Mouse (Mus musculus) megakaryocyte, embryonic 14.5 days (primary cell): ENCODE measurements at regions not wholly inside any gene's neighbourhood (a gene's known extent, or its start where the extent isn't known, plus 50 kb on each side); places are given as distances from the start of the nearest gene placed in this dataset.

Source experiments
- H3K27me3 ChIP-seq: replicated peaks from 2 replicates; pipeline ENCODE3; 2012; ENCODE audit warnings: inconsistent platforms
- H3K36me3 ChIP-seq: replicated peaks from 2 replicates; pipeline ENCODE3; 2012; ENCODE audit warnings: low read length, inconsistent platforms, mixed read lengths
- H3K4me1 ChIP-seq: 2 replicates; pipeline ENCODE4 v1.6.1; 2012; ENCODE audit warnings: inconsistent platforms
- H3K4me3 ChIP-seq: replicated peaks from 2 replicates; pipeline ENCODE3; 2012; ENCODE audit warnings: moderate library complexity, mild to moderate bottlenecking, inconsistent platforms
- H3K9me3 ChIP-seq: 2 replicates; pipeline ENCODE4 v1.6.1; 2012; ENCODE audit warnings: inconsistent platforms
- FLI1 ChIP-seq: IDR thresholded peaks from 2 replicates; pipeline ENCODE4 v1.6.1; 2012; ENCODE audit warnings: low read length, inconsistent platforms, mixed read lengths
- GATA1 ChIP-seq: IDR thresholded peaks from 3 replicates; pipeline ENCODE4 v1.6.1; 2012; ENCODE audit warnings: mixed read lengths, low read length, inconsistent platforms, borderline replicate concordance

DNA sequence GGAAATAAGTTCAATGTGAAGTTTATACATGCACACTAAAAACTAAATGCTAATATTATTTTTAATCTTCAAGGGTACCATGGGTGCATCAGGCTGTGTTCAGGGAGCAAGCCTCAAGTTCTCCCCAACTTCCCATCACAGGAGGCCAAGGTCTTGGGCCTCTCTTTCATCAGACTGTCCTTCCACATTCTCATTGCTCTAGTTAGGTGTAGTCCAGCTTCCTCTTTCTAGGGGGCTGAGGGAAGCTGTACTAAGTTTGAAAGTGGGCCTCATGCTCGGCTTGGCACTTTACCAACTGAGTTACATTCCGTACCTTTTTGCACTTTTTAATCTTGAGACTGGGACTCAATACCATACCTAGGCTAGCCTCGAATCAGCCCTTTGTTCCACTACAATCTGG, 173.3 kb downstream of the Dhx15 start:
- no peaks in the 10 kb centered on the region for H3K27me3 ChIP-seq
- H3K9me3 ChIP-seq, result no peaks in the 10 kb centered on the region
- no peak for TF ChIP-seq FLI1
- TF ChIP-seq GATA1, result no peak
- no peaks in the 10 kb centered on the region for H3K36me3 ChIP-seq
- no peak overlapping the region for H3K4me3 ChIP-seq
- no peaks in the 10 kb centered on the region for H3K4me1 ChIP-seq

DNA sequence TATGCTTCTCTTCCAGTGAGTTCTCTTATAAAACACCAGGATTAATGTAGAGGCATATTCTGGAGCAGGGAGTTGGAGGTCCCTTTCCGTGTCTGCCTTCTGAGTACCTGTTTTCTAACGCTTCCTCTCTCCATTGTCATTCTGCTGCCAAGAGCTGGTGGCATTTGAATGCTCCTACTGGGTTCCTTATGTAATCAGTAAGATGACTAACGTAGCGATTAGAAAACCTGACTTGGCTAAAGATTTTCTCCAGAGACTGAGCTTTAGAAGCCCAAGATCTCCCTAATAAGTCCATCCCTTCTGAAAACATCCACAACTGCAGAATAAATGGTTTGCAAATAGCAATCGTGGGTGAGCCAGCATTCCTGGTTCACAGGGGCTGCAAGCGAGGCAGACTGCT, 174.5 kb downstream of the Dhx15 start:
- Histone ChIP-seq H3K4me1 (no peaks in the 10 kb centered on the region), H3K27me3 (no peaks in the 10 kb centered on the region), H3K36me3 (no peaks in the 10 kb centered on the region), H3K9me3 (no peaks in the 10 kb centered on the region), H3K4me3 (no peak overlapping the region)
- TF ChIP-seq GATA1 (no peak), FLI1 (no peak)

DNA sequence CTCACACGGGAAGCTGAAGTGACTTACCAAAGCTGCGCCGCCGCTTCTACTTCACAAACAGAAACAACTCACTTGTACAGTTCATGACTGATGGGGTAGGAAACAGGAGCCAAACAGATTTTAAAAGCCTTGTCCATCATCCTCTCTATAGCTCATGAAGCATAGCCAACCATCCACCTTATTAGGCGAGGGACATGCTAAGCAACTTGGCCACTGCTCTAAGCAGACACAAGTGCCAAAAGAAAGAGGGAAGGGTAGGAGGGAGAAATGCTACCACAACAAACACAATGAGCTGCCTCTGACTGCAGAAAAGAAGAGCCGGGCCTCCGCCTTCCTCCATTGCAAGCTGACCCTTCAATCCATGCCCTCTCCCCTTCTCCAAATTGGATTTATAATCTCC, 179.9 kb downstream of the Dhx15 start:
- Histone ChIP-seq H3K4me1 (peaks cover 9% of the 10 kb centered on the region), H3K27me3 (no peaks in the 10 kb centered on the region), H3K9me3 (no peaks in the 10 kb centered on the region), H3K4me3 (no peak overlapping the region), H3K36me3 (no peaks in the 10 kb centered on the region)
- TF ChIP-seq GATA1, result no peak
- no peak for TF ChIP-seq FLI1

DNA sequence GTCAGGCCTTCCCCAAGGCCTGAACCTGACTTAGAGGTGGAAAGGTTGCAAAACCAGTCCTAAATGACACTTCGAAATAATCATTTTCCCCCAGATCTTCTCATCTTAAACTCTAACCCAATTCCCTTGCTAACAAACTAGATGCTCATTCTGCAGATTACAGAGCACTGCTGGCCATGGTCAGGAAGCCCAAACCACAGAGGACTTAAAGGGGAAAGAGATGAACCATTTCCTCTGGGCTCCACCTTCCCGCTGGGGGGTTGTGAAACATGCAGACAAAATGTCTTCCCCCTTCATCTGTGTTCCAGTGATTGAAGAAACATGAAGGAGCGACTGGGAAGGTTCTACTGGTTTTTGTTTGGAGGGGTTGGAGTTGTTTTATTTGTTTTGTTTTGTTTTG, 181.4 kb downstream of the Dhx15 start:
- TF ChIP-seq FLI1 (no peak), GATA1 (no peak)
- H3K4me3 ChIP-seq, result no peak overlapping the region
- H3K4me1 ChIP-seq, result peaks cover 9% of the 10 kb centered on the region
- no peaks in the 10 kb centered on the region for H3K36me3 ChIP-seq
- H3K9me3 ChIP-seq, result no peaks in the 10 kb centered on the region
- no peaks in the 10 kb centered on the region for H3K27me3 ChIP-seq

DNA sequence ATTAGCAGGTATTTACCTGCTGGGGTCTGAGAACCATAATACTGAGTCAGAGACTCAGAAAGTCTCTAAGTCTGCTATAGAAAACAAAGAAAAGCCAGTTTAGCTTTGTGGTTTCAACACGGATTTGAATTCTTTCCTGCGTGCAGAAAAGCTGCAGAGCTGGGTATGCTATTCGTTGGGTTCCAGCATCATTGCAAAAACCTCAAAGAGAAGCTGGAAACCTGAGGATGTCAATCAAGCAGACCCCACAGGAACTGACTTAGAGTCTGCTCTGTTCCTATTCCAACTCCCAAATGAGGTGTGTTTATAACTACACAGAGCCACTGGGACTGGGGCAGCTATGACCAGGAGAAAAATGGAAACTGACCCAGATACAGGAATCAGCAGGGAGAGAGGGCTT, 183.5 kb downstream of the Dhx15 start:
- no peaks in the 10 kb centered on the region for H3K27me3 ChIP-seq
- no peak overlapping the region for H3K4me3 ChIP-seq
- no peak for TF ChIP-seq FLI1
- no peak for TF ChIP-seq GATA1
- 0 out of 2 replicates have a peak, but pooled peaks cover 3% of the 10 kb centered on the region for H3K9me3 ChIP-seq
- peaks cover 9% of the 10 kb centered on the region for H3K4me1 ChIP-seq
- H3K36me3 ChIP-seq, result no peaks in the 10 kb centered on the region

DNA sequence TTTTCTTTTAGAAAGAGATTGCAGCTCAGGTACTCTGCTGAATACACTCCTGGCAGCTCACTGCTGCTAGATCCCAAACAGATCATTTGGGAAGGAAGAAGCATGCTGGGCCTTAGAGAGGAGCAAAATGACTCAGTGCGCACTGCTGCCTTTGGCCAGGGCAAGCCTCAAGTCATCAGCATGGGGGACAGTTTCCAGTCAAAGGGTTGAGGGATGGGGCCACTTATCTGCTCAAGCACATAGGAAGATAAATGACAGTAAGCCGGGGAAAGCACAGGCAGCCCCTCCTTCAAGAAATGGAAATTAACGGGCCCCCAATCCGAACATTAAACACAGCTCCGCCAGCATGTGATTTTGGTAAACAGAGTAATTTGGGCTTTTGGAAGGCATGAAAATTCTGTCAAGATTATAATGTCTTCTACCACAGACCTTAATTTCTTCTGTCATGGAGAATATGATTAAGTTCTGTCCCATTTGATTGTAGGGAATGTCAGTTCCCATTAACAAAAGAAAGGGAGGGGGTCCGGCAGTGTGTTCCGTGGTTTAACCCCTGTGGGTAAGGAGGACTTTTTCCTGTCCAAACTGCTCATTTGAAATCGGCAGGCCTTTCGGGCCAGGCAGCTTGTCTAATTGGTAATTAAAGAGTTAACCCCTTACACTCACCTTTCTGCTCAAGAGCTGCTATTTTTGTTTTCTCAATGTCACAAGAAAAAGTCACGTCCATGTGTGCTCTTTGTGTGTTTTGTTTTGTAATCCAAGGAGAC, 199.3 kb downstream of the Dhx15 start:
- no peaks in the 10 kb centered on the region for H3K27me3 ChIP-seq
- H3K36me3 ChIP-seq, result no peaks in the 10 kb centered on the region
- TF ChIP-seq GATA1, result no peak
- no peak for TF ChIP-seq FLI1
- H3K4me3 ChIP-seq, result no peak overlapping the region
- H3K4me1 ChIP-seq, result no peaks in the 10 kb centered on the region
- H3K9me3 ChIP-seq, result 0 out of 2 replicates have a peak, but pooled peaks cover 6% of the 10 kb centered on the region

DNA sequence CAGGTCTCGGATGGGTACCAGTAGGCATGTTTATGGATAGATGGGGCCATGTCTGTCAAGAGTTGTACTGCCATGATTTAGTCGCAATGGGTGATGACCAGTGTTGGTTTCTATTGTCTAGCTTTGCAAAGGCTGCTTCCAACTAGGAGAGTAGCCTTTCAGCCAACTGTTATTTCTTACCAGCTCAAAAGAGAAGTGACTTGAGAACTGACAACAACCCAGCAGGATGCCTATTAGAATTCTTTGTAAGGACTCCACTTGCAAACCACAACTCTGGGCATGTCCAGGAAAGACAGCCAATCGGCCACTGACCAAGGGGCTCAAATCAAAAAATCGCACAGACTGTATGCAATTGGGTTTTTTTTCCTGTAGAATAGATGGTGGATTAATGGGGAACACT, 200.9 kb downstream of the Dhx15 start:
- Histone ChIP-seq H3K4me1 (no peaks in the 10 kb centered on the region), H3K27me3 (no peaks in the 10 kb centered on the region), H3K36me3 (no peaks in the 10 kb centered on the region), H3K9me3 (0 out of 2 replicates have a peak, but pooled peaks cover 6% of the 10 kb centered on the region), H3K4me3 (no peak overlapping the region)
- TF ChIP-seq FLI1 (no peak), GATA1 (no peak)

DNA sequence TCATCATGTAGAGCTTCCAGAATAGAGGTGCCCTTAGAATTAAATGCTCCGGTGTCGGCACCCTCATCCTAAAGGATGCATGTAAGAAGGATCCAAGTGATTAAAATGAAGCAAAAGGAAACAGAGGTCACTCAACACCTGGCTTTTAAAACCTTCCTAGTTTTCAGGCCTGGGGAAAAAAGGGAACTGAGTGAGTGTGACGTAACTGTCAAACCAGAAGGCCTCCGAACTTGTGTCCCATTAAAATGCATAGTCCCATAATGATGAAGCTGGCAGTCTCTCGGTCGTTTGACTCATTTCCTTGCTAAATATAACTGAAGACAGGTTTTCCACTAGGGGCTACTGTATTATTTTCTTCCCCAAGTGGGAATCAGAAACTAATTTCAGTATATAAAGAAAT, 201.4 kb downstream of the Dhx15 start:
- no peak overlapping the region for H3K4me3 ChIP-seq
- TF ChIP-seq GATA1, result no peak
- no peak for TF ChIP-seq FLI1
- no peaks in the 10 kb centered on the region for H3K4me1 ChIP-seq
- H3K27me3 ChIP-seq, result no peaks in the 10 kb centered on the region
- H3K36me3 ChIP-seq, result no peaks in the 10 kb centered on the region
- H3K9me3 ChIP-seq, result 0 out of 2 replicates have a peak, but pooled peaks cover 6% of the 10 kb centered on the region

DNA sequence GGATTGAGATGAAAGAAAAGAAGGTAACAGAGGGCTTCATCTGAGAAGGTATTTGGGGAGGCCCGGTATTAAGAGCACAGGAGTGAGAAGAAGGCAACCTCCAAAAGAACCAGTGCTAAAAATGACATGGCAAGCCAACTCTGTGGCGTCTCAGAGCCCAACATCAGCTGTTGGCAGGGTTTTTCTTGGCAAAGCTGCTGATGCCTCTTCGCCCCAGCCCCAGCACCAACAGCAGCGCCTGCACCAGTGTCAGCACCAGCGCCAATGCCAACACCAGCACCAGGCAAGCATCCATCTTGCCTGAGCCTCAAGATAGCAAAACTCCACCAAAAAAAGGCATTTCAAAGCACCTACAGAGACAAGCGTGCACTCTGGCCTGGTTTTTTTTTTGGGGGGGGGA, 205.3 kb downstream of the Dhx15 start:
- Histone ChIP-seq H3K27me3 (no peaks in the 10 kb centered on the region), H3K4me1 (no peaks in the 10 kb centered on the region), H3K9me3 (0 out of 2 replicates have a peak, but pooled peaks cover 4% of the 10 kb centered on the region), H3K4me3 (no peak overlapping the region), H3K36me3 (no peaks in the 10 kb centered on the region)
- no peak for TF ChIP-seq GATA1
- no peak for TF ChIP-seq FLI1

DNA sequence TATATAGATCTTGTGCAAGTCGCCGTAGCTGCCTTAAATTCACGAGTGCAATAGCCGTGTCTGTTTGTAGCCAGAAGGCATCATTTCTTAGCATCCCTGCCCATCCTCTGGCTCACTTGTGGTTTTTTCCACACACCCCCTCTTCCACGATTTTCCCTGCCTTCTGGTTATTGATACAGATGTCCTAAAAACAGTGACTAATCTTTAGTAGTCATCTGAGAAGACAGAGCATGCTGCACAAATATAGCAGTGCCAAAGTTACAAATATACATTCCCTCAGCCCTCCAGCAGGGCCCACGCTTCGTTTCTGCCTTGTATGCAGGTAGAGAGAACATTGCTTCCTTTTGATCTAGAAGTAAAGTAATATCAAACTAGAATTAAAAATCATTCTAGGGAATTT, 207.5 kb downstream of the Dhx15 start:
- TF ChIP-seq FLI1, result no peak
- TF ChIP-seq GATA1, result no peak
- H3K36me3 ChIP-seq, result no peaks in the 10 kb centered on the region
- 0 out of 2 replicates have a peak, but pooled peaks cover 4% of the 10 kb centered on the region for H3K9me3 ChIP-seq
- no peak overlapping the region for H3K4me3 ChIP-seq
- no peaks in the 10 kb centered on the region for H3K4me1 ChIP-seq
- no peaks in the 10 kb centered on the region for H3K27me3 ChIP-seq

DNA sequence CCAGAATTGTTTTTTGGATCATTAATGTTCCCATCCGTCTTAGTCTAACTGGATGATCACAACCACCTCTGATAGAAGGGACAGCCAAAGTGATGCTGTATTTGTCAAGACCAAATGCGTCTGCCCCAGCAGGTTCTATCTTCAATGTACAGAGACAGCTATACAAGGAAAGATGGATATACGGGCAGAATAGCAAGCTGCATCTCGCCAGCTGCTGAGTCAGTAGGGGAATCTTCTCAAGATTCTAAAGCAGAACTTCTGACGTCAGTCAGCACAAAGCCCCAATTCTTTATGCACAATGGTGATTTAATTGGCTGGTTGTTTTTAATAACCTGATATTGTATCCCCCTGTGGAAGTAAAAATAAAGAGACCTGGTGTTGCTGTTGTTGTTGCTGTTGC, 209.4 kb downstream of the Dhx15 start:
- H3K36me3 ChIP-seq, result no peaks in the 10 kb centered on the region
- 0 out of 2 replicates have a peak, but pooled peaks cover 4% of the 10 kb centered on the region for H3K9me3 ChIP-seq
- TF ChIP-seq FLI1, result no peak
- TF ChIP-seq GATA1, result no peak
- no peak overlapping the region for H3K4me3 ChIP-seq
- H3K4me1 ChIP-seq, result no peaks in the 10 kb centered on the region
- H3K27me3 ChIP-seq, result no peaks in the 10 kb centered on the region
